Mouse (Mus musculus): ENCODE measurements at regions not wholly inside any gene's neighbourhood (a gene's known extent, or its start where the extent isn't known, plus 50 kb on each side); places are given as distances from the start of the nearest gene placed in this dataset.

- ATAC-seq (replicated peaks; ENCODE audit: poor library complexity): no peak
Measured at GRCm38 (mm10) chr2:137168626-137169025, 52.2 kb upstream of the Jag1 start.
